Mouse (Mus musculus): Measurements from ENCODE around the gene Nt5c. TPM values are rescaled to one million over a fixed set of nuclear protein-coding genes. Genes with fewer than 3 reads are reported as not detected.
"Not testable (repeated sequence)": the region's sequence is repeated elsewhere in the genome, so short reads cannot be mapped to it uniquely, and the experiment has no call there.

Nt5c gene
- polyA plus RNA-seq, 1 experiment from 2014 or later = 121 TPM

- Histone ChIP-seq H3K4me3 (ENCODE audit: low read depth, low read length) (no peak overlapping the region), H3K27me3 (ENCODE audit: control insufficient read depth, insufficient read depth, low read length) (no peaks in the 10 kb centered on the region)
- 88% methylated on average over 15 of the region's 15 CpGs for WGBS
These were observed 36.0 kb downstream of the Nt5c start for GRCm38 (mm10) chr11:115455619-115456018.

GRCm38 (mm10) chr11:115454822-115455221, 36.8 kb downstream of the Nt5c start:
- WGBS = 90% methylated on average over 6 of the region's 6 CpGs
- H3K27ac ChIP-seq (ENCODE audit: low read length); H3K27me3 ChIP-seq (ENCODE audit: control insufficient read depth, insufficient read depth, low read length); H3K4me3 ChIP-seq (ENCODE audit: low read depth, low read length); ATAC-seq (ENCODE audit: insufficient number of reproducible peaks, insufficient read depth, low FRiP score, low read depth); H3K9me3 ChIP-seq (ENCODE audit: control insufficient read depth, low read depth, low read length); H3K4me2 ChIP-seq (replicated peaks; ENCODE audit: low read depth, low read length); H3K4me1 ChIP-seq (ENCODE audit: control insufficient read depth, insufficient read depth, low read length); H3K36me3 ChIP-seq (ENCODE audit: control insufficient read depth, insufficient read depth, low read length); H3K9ac ChIP-seq (replicated peaks; ENCODE audit: low read depth, low read length): not testable (repeated sequence)

More at GRCm38 (mm10) chr11:115455619-115456018, 36.0 kb downstream of the Nt5c start:
- Histone ChIP-seq H3K36me3 (ENCODE audit: control insufficient read depth, insufficient read depth, low read length) (no peaks in the 10 kb centered on the region), H3K4me1 (ENCODE audit: control insufficient read depth, insufficient read depth, low read length) (0 out of 2 replicates have a peak, but pooled peaks cover 3% of the 10 kb centered on the region), H3K4me2 (replicated peaks; ENCODE audit: low read depth, low read length) (no peak overlapping the region), H3K9ac (replicated peaks; ENCODE audit: low read depth, low read length) (no peak overlapping the region), H3K9me3 (ENCODE audit: control insufficient read depth, low read depth, low read length) (no peaks in the 10 kb centered on the region), H3K27ac (ENCODE audit: low read length) (no peak overlapping the region)
- no peak for ATAC-seq (ENCODE audit: insufficient number of reproducible peaks, insufficient read depth, low FRiP score, low read depth)

- Histone ChIP-seq H3K9me3 (ENCODE audit: control insufficient read depth, low read depth, low read length) (no peaks in the 10 kb centered on the region), H3K36me3 (ENCODE audit: control insufficient read depth, insufficient read depth, low read length) (no peaks in the 10 kb centered on the region), H3K27ac (ENCODE audit: low read length) (no peak overlapping the region), H3K4me2 (replicated peaks; ENCODE audit: low read depth, low read length) (no peak overlapping the region), H3K4me3 (ENCODE audit: low read depth, low read length) (no peak overlapping the region), H3K27me3 (ENCODE audit: control insufficient read depth, insufficient read depth, low read length) (no peaks in the 10 kb centered on the region), H3K4me1 (ENCODE audit: control insufficient read depth, insufficient read depth, low read length) (0 out of 2 replicates have a peak, but pooled peaks cover 3% of the 10 kb centered on the region), H3K9ac (replicated peaks; ENCODE audit: low read depth, low read length) (no peak overlapping the region)
- WGBS = 55% methylated on average over 4 of the region's 4 CpGs
- no peak for ATAC-seq (ENCODE audit: insufficient number of reproducible peaks, insufficient read depth, low FRiP score, low read depth)
These were observed 38.4 kb downstream of the Nt5c start for GRCm38 (mm10) chr11:115453306-115453705.

- no peak overlapping the region for H3K27ac ChIP-seq (ENCODE audit: low read length)
- WGBS = 89% methylated on average over 7 of the region's 7 CpGs
- H3K4me1 ChIP-seq (ENCODE audit: control insufficient read depth, insufficient read depth, low read length) = no peaks in the 10 kb centered on the region
- no peaks in the 10 kb centered on the region for H3K9me3 ChIP-seq (ENCODE audit: control insufficient read depth, low read depth, low read length)
- H3K36me3 ChIP-seq (ENCODE audit: control insufficient read depth, insufficient read depth, low read length) = no peaks in the 10 kb centered on the region
- no peaks in the 10 kb centered on the region for H3K27me3 ChIP-seq (ENCODE audit: control insufficient read depth, insufficient read depth, low read length)
- no peak for ATAC-seq (ENCODE audit: insufficient number of reproducible peaks, insufficient read depth, low FRiP score, low read depth)
- no peak overlapping the region for H3K9ac ChIP-seq (replicated peaks; ENCODE audit: low read depth, low read length)
- H3K4me3 ChIP-seq (ENCODE audit: low read depth, low read length) = no peak overlapping the region
- no peak overlapping the region for H3K4me2 ChIP-seq (replicated peaks; ENCODE audit: low read depth, low read length)
These were observed 39.3 kb downstream of the Nt5c start for GRCm38 (mm10) chr11:115452281-115452860.

GRCm38 (mm10) chr11:115451781-115452241, 39.9 kb downstream of the Nt5c start:
- WGBS = 82% methylated on average over 8 of the region's 8 CpGs
- Histone ChIP-seq H3K4me3 (ENCODE audit: low read depth, low read length) (no peak overlapping the region), H3K9me3 (ENCODE audit: control insufficient read depth, low read depth, low read length) (no peaks in the 10 kb centered on the region), H3K36me3 (ENCODE audit: control insufficient read depth, insufficient read depth, low read length) (no peaks in the 10 kb centered on the region), H3K4me2 (replicated peaks; ENCODE audit: low read depth, low read length) (no peak overlapping the region), H3K27me3 (ENCODE audit: control insufficient read depth, insufficient read depth, low read length) (no peaks in the 10 kb centered on the region), H3K9ac (replicated peaks; ENCODE audit: low read depth, low read length) (no peak overlapping the region), H3K4me1 (ENCODE audit: control insufficient read depth, insufficient read depth, low read length) (peaks cover 4% of the 10 kb centered on the region; the same call in 1 of the 2 replicates), H3K27ac (ENCODE audit: low read length) (no peak overlapping the region)
- ATAC-seq (ENCODE audit: insufficient number of reproducible peaks, insufficient read depth, low FRiP score, low read depth) = no peak

GRCm38 (mm10) chr11:115450176-115450575, 41.5 kb downstream of the Nt5c start:
- H3K9me3 ChIP-seq (ENCODE audit: control insufficient read depth, low read depth, low read length) = no peaks in the 10 kb centered on the region
- no peak for ATAC-seq (ENCODE audit: insufficient number of reproducible peaks, insufficient read depth, low FRiP score, low read depth)
- no peak overlapping the region for H3K9ac ChIP-seq (replicated peaks; ENCODE audit: low read depth, low read length)
- peaks cover 8% of the 10 kb centered on the region; the same call in 1 of the 2 replicates for H3K4me1 ChIP-seq (ENCODE audit: control insufficient read depth, insufficient read depth, low read length)
- WGBS = 78% methylated on average over 7 of the region's 7 CpGs
- no peaks in the 10 kb centered on the region for H3K27me3 ChIP-seq (ENCODE audit: control insufficient read depth, insufficient read depth, low read length)
- H3K27ac ChIP-seq (ENCODE audit: low read length) = no peak overlapping the region
- H3K4me2 ChIP-seq (replicated peaks; ENCODE audit: low read depth, low read length) = no peak overlapping the region
- H3K36me3 ChIP-seq (ENCODE audit: control insufficient read depth, insufficient read depth, low read length) = no peaks in the 10 kb centered on the region
- H3K4me3 ChIP-seq (ENCODE audit: low read depth, low read length) = no peak overlapping the region

GRCm38 (mm10) chr11:115448998-115449397, 42.7 kb downstream of the Nt5c start:
- no peak for ATAC-seq (ENCODE audit: insufficient number of reproducible peaks, insufficient read depth, low FRiP score, low read depth)
- no peak overlapping the region for H3K27ac ChIP-seq (ENCODE audit: low read length)

GRCm38 (mm10) chr11:115448075-115448474, 43.6 kb downstream of the Nt5c start:
- Histone ChIP-seq H3K27me3 (ENCODE audit: control insufficient read depth, insufficient read depth, low read length) (no peaks in the 10 kb centered on the region), H3K9me3 (ENCODE audit: control insufficient read depth, low read depth, low read length) (no peaks in the 10 kb centered on the region), H3K4me3 (ENCODE audit: low read depth, low read length) (no peak overlapping the region), H3K4me2 (replicated peaks; ENCODE audit: low read depth, low read length) (no peak overlapping the region), H3K4me1 (ENCODE audit: control insufficient read depth, insufficient read depth, low read length) (peaks cover 8% of the 10 kb centered on the region; the same call in 1 of the 2 replicates), H3K9ac (replicated peaks; ENCODE audit: low read depth, low read length) (no peak overlapping the region), H3K36me3 (ENCODE audit: control insufficient read depth, insufficient read depth, low read length) (no peaks in the 10 kb centered on the region), H3K27ac (ENCODE audit: low read length) (no peak overlapping the region)
- WGBS = 85% methylated on average over 16 of the region's 16 CpGs
- no peak for ATAC-seq (ENCODE audit: insufficient number of reproducible peaks, insufficient read depth, low FRiP score, low read depth)

More at GRCm38 (mm10) chr11:115448998-115449397, 42.7 kb downstream of the Nt5c start:
- Histone ChIP-seq H3K36me3 (ENCODE audit: control insufficient read depth, insufficient read depth, low read length) (no peaks in the 10 kb centered on the region), H3K9ac (replicated peaks; ENCODE audit: low read depth, low read length) (no peak overlapping the region), H3K9me3 (ENCODE audit: control insufficient read depth, low read depth, low read length) (no peaks in the 10 kb centered on the region), H3K27me3 (ENCODE audit: control insufficient read depth, insufficient read depth, low read length) (no peaks in the 10 kb centered on the region), H3K4me3 (ENCODE audit: low read depth, low read length) (no peak overlapping the region), H3K4me1 (ENCODE audit: control insufficient read depth, insufficient read depth, low read length) (peaks cover 8% of the 10 kb centered on the region; the same call in 1 of the 2 replicates), H3K4me2 (replicated peaks; ENCODE audit: low read depth, low read length) (no peak overlapping the region)
- WGBS = 59% methylated on average over 7 of the region's 7 CpGs
